Mouse (Mus musculus) heart, postnatal 0 days (tissue): Measurements from ENCODE around the gene Trip12. TPM values are rescaled to one million over a fixed set of nuclear protein-coding genes. Genes with fewer than 3 reads are reported as not detected.

ENCODE experiments used
- ATAC-seq: fragments of 200-750 bp; cut with Nextera tagmentation; 2 replicates; pipeline ENCODE4 v1.8.0; 2017; ENCODE audit warnings: low read depth, moderate number of reproducible peaks, moderate library complexity; ENCODE audit not compliant: insufficient read depth
- DNase-seq: peaks from one replicate; pipeline ENCODE4 v3.0.0-alpha.2; 2016; ENCODE audit warnings: low spot score
- H3K27ac ChIP-seq: fragments of 300-500 bp; sonication (generic); 2 replicates; pipeline ENCODE4 v1.5.1; 2014; ENCODE audit warnings: low read depth, mild to moderate bottlenecking
- H3K27me3 ChIP-seq: fragments of 300-500 bp; sonication (generic); 2 replicates; pipeline ENCODE4 v1.6.1; 2014; ENCODE audit warnings: low read length, mixed read lengths; ENCODE audit not compliant: control insufficient read depth, insufficient read depth
- H3K36me3 ChIP-seq: fragments of 300-500 bp; sonication (generic); replicated peaks from 2 replicates; pipeline ENCODE4 v1.6.1; 2014; ENCODE audit warnings: low read length, mixed read lengths; ENCODE audit not compliant: control insufficient read depth, insufficient read depth
- H3K4me1 ChIP-seq: fragments of 300-500 bp; sonication (generic); 2 replicates; pipeline ENCODE4 v1.6.1; 2014; ENCODE audit warnings: antibody characterized with exemption; ENCODE audit not compliant: control insufficient read depth, insufficient read depth
- H3K4me2 ChIP-seq: fragments of 300-500 bp; sonication (generic); 2 replicates; pipeline ENCODE4 v1.6.1; 2014; ENCODE audit warnings: low read depth, mild to moderate bottlenecking, low read length, moderate library complexity
- H3K4me3 ChIP-seq: fragments of 300-500 bp; sonication (generic); 2 replicates; pipeline ENCODE4 v1.5.1; 2014; ENCODE audit warnings: low read depth, low read length
- H3K9ac ChIP-seq: fragments of 300-500 bp; sonication (generic); replicated peaks from 2 replicates; pipeline ENCODE4 v1.6.1; 2014; ENCODE audit warnings: low read depth, low read length, mixed read lengths
- H3K9me3 ChIP-seq: fragments of 300-500 bp; sonication (generic); replicated peaks from 2 replicates; pipeline ENCODE4 v1.6.1; 2016; ENCODE audit warnings: low read length; ENCODE audit not compliant: control insufficient read depth
- CTCF ChIP-seq: IDR thresholded peaks from 2 replicates; pipeline ENCODE4 v1.5.1; 2016; ENCODE audit warnings: antibody characterized with exemption, control low read depth, low read depth
- EP300 ChIP-seq: IDR thresholded peaks from 2 replicates; pipeline ENCODE4 v1.6.1; 2016; ENCODE audit warnings: antibody characterized with exemption, low read depth
- WGBS: fragments of 180-500 bp; shearing (Covaris S2); extraction: QIAGEN DNeasy Blood & Tissue Kit; methylation state at CpG from one replicate; pipeline ENCODE4 v1.1.7; 2014; 5-methylcytosine and 5-hydroxymethylcytosine counted together
- polyA plus RNA-seq: library from polyadenylated mRNA; unstranded; fragments of >200 nt; fragmentation: Nextera tagmentation; extraction: Ambion mirVana; gene quantifications from 2 replicates; pipeline ENCODE4 v1.2.1, GENCODE M21; 2015
- total RNA-seq: library from RNA; depleted of rRNA; stranded (reverse); fragments of >200 nt; gene quantifications from 2 replicates; pipeline ENCODE4 v1.2.3, GENCODE M21; 2014; ENCODE audit warnings: low replicate concordance

The Trip12 gene
- total and polyA plus RNA-seq, 2 experiments from 2014 or later, result 31.5 to 93.7 TPM

- Histone ChIP-seq H3K27me3 (no peaks in the 10 kb centered on the region), H3K27ac (no peak overlapping the region), H3K4me3 (no peak overlapping the region), H3K4me1 (no peaks in the 10 kb centered on the region), H3K4me2 (no peak overlapping the region), H3K9me3 (no peaks in the 10 kb centered on the region), H3K9ac (no peak overlapping the region), H3K36me3 (no peaks in the 10 kb centered on the region)
- ATAC-seq (no peak), DNase-seq (no peak)
- TF ChIP-seq CTCF, result no peak
- TF ChIP-seq EP300, result no peak
- 38% methylated on average over 9 of the region's 9 CpGs for WGBS
These were observed 11.4 kb upstream of the Trip12 start for GRCm38 (mm10) chr1:84851512-84852235.

GRCm38 (mm10) chr1:84850471-84850870, 10.2 kb upstream of the Trip12 start:
- no peak overlapping the region for H3K4me3 ChIP-seq
- H3K4me2 ChIP-seq, result no peak overlapping the region
- no peak for DNase-seq
- H3K27me3 ChIP-seq, result no peaks in the 10 kb centered on the region
- no peak for TF ChIP-seq CTCF
- no peak for TF ChIP-seq EP300
- no peak overlapping the region for H3K9ac ChIP-seq
- no peaks in the 10 kb centered on the region for H3K4me1 ChIP-seq
- no peak for ATAC-seq
- H3K27ac ChIP-seq, result no peak overlapping the region
- no peaks in the 10 kb centered on the region for H3K36me3 ChIP-seq
- 85% methylated on average over 7 of the region's 7 CpGs for WGBS
- no peaks in the 10 kb centered on the region for H3K9me3 ChIP-seq

- no peaks in the 10 kb centered on the region for H3K4me1 ChIP-seq
- no peak overlapping the region for H3K27ac ChIP-seq
- no peak overlapping the region for H3K4me3 ChIP-seq
- 88% methylated on average over 7 of the region's 7 CpGs for WGBS
- ATAC-seq (no peak), DNase-seq (no peak)
- H3K9me3 ChIP-seq, result no peaks in the 10 kb centered on the region
- no peak overlapping the region for H3K9ac ChIP-seq
- H3K4me2 ChIP-seq, result no peak overlapping the region
- no peaks in the 10 kb centered on the region for H3K27me3 ChIP-seq
- no peak for TF ChIP-seq CTCF
- no peaks in the 10 kb centered on the region for H3K36me3 ChIP-seq
These were observed 9.5 kb upstream of the Trip12 start for GRCm38 (mm10) chr1:84849804-84850203.

- H3K4me3 ChIP-seq, result no peak overlapping the region
- H3K9ac ChIP-seq, result no peak overlapping the region
- H3K4me2 ChIP-seq, result no peak overlapping the region
- no peaks in the 10 kb centered on the region for H3K27me3 ChIP-seq
- DNase-seq (no peak), ATAC-seq (no peak)
- WGBS, result 89% methylated on average over 6 of the region's 6 CpGs
- no peaks in the 10 kb centered on the region for H3K4me1 ChIP-seq
- no peaks in the 10 kb centered on the region for H3K9me3 ChIP-seq
- H3K36me3 ChIP-seq, result no peaks in the 10 kb centered on the region
- TF ChIP-seq CTCF (no peak), EP300 (no peak)
- H3K27ac ChIP-seq, result no peak overlapping the region
These were observed 8.6 kb upstream of the Trip12 start for GRCm38 (mm10) chr1:84848801-84849455.

GRCm38 (mm10) chr1:84848335-84848734, 8.0 kb upstream of the Trip12 start:
- ATAC-seq, result no peak
- Histone ChIP-seq H3K36me3 (no peaks in the 10 kb centered on the region), H3K27me3 (no peaks in the 10 kb centered on the region), H3K4me3 (no peak overlapping the region), H3K27ac (no peak overlapping the region), H3K9ac (no peak overlapping the region), H3K4me2 (no peak overlapping the region), H3K4me1 (no peaks in the 10 kb centered on the region), H3K9me3 (no peaks in the 10 kb centered on the region)
- 90% methylated on average over 3 of the region's 3 CpGs for WGBS
- TF ChIP-seq EP300, result no peak
- no peak for TF ChIP-seq CTCF
- DNase-seq, result no peak

GRCm38 (mm10) chr1:84847698-84848097, 7.4 kb upstream of the Trip12 start:
- H3K36me3 ChIP-seq, result no peaks in the 10 kb centered on the region
- H3K4me1 ChIP-seq, result no peaks in the 10 kb centered on the region
- no peak for DNase-seq
- no peak overlapping the region for H3K4me2 ChIP-seq
- no peaks in the 10 kb centered on the region for H3K9me3 ChIP-seq
- no peaks in the 10 kb centered on the region for H3K27me3 ChIP-seq
- H3K9ac ChIP-seq, result no peak overlapping the region
- WGBS, result 78% methylated on average over 7 of the region's 7 CpGs
- H3K27ac ChIP-seq, result no peak overlapping the region
- TF ChIP-seq CTCF, result no peak
- no peak for TF ChIP-seq EP300
- no peak for ATAC-seq
- H3K4me3 ChIP-seq, result no peak overlapping the region
